Comparison of ENCODE assay signal across 8 mouse cellular contexts in genomic region chr8:84997649-84998295, GRCm38 (mm10). TPM values are rescaled to one million over a fixed set of nuclear protein-coding genes. Genes with fewer than 3 reads are reported as not detected.
DNase-seq lines count a peak whose midpoint lies in the region; ATAC-seq and TF ChIP-seq lines count a peak whose summit lies in the region.

No protein-coding gene starts in this region.

- H3K36me3 ChIP-seq in heart, embryonic 11.5 days (ENCODE audit: control insufficient read depth, insufficient read depth, low read length), result no peaks in the 10 kb centered on the region; the same call in 1 of the 2 replicates
- 0 out of 2 replicates have a peak, but pooled peaks cover 4% of the 10 kb centered on the region for H3K36me3 ChIP-seq in kidney, embryonic 16.5 days (ENCODE audit: insufficient read depth, low read length)
- no peaks in the 10 kb centered on the region for H3K36me3 ChIP-seq in liver, embryonic 13.5 days

- peaks cover 36% of the 10 kb centered on the region for H3K27me3 ChIP-seq in heart, embryonic 11.5 days (ENCODE audit: control insufficient read depth, insufficient read depth, low read length)
- no peaks in the 10 kb centered on the region for H3K27me3 ChIP-seq in kidney, embryonic 16.5 days (ENCODE audit: insufficient read depth, low read length)
- H3K27me3 ChIP-seq in liver, embryonic 13.5 days, result peaks cover 13% of the 10 kb centered on the region; the same call in 1 of the 2 replicates

- 4% methylated on average over 19 of the region's 19 CpGs for WGBS in heart, embryonic 11.5 days (ENCODE audit: insufficient replicate concordance)
- 8% methylated on average over 19 of the region's 19 CpGs for WGBS in kidney, embryonic 16.5 days
- 6% methylated on average over 19 of the region's 19 CpGs for WGBS in liver, embryonic 13.5 days (ENCODE audit: insufficient replicate concordance)

- TF ChIP-seq POLR2A in bone marrow macrophage, adult 2 months (IDR thresholded peaks at IDR 0.05; ENCODE audit: borderline replicate concordance, low read depth, low read length), result no peak
- no peak for TF ChIP-seq POLR2A in embryonic fibroblast, embryonic 13.5 days (IDR thresholded peaks at IDR 0.05; ENCODE audit: low read depth, low read length)

- peak overlapping the region; percentile 46 for H3K4me2 ChIP-seq in heart, embryonic 11.5 days
- H3K4me2 ChIP-seq in kidney, embryonic 16.5 days (replicated peaks; ENCODE audit: low read depth, low read length), result 0 out of 2 replicates have a peak overlapping the region, but pooled peaks have one; percentile 10
- H3K4me2 ChIP-seq in liver, embryonic 13.5 days, result peak overlapping the region; percentile 36

- TF ChIP-seq CTCF in bone marrow macrophage, adult 2 months (IDR thresholded peaks at IDR 0.05; ENCODE audit: low read depth, low read length), result peak; percentile 43; the same call in 1 of the 2 replicates
- TF ChIP-seq CTCF in embryonic fibroblast, embryonic 13.5 days (IDR thresholded peaks at IDR 0.05; ENCODE audit: borderline replicate concordance, insufficient read depth, low read length), result peak; percentile 99

- H3K4me1 ChIP-seq in bone marrow macrophage, adult 2 months (ENCODE audit: control insufficient read depth, insufficient read depth, low read length), result peaks cover 4% of the 10 kb centered on the region; the same call in 1 of the 2 replicates
- no peaks in the 10 kb centered on the region for H3K4me1 ChIP-seq in embryonic fibroblast, embryonic 13.5 days (ENCODE audit: control insufficient read depth, insufficient read depth, low read length)
- peaks cover 9% of the 10 kb centered on the region for H3K4me1 ChIP-seq in heart, embryonic 11.5 days (ENCODE audit: control insufficient read depth, insufficient read depth, low read length)
- H3K4me1 ChIP-seq in kidney, embryonic 16.5 days (ENCODE audit: insufficient read depth, low read length), result peaks cover 6% of the 10 kb centered on the region
- peaks cover 15% of the 10 kb centered on the region for H3K4me1 ChIP-seq in liver, embryonic 13.5 days (replicated peaks)

- H3K9me3 ChIP-seq in heart, embryonic 11.5 days (replicated peaks; ENCODE audit: control insufficient read depth, low read length), result no peaks in the 10 kb centered on the region
- no peaks in the 10 kb centered on the region for H3K9me3 ChIP-seq in kidney, embryonic 16.5 days (ENCODE audit: low read length)
- no peaks in the 10 kb centered on the region for H3K9me3 ChIP-seq in liver, embryonic 13.5 days (replicated peaks)

- ATAC-seq in heart, embryonic 11.5 days (replicated peaks; ENCODE audit: insufficient number of reproducible peaks, low FRiP score, low TSS enrichment), result 0 out of 2 replicates have a peak, but pooled peaks have one; percentile 23
- peak; percentile 76 for ATAC-seq in kidney, embryonic 16.5 days (ENCODE audit: low FRiP score, low TSS enrichment)
- ATAC-seq in liver, embryonic 13.5 days (ENCODE audit: low read depth), result peak; percentile 80

- peak overlapping the region; percentile 56; the same call in 1 of the 2 replicates for H3K9ac ChIP-seq in heart, embryonic 11.5 days (ENCODE audit: low read depth, low read length)
- 0 out of 2 replicates have a peak overlapping the region, but pooled peaks have one; percentile 13 for H3K9ac ChIP-seq in kidney, embryonic 16.5 days (replicated peaks; ENCODE audit: low read length)
- H3K9ac ChIP-seq in liver, embryonic 13.5 days, result peak overlapping the region; percentile 50

- H3K27ac ChIP-seq in bone marrow macrophage, adult 2 months (ENCODE audit: insufficient read depth, low read depth, low read length), result no peak overlapping the region
- H3K27ac ChIP-seq in embryonic fibroblast, embryonic 13.5 days (ENCODE audit: insufficient read depth, low read length), result no peak overlapping the region
- H3K27ac ChIP-seq in heart, embryonic 11.5 days (ENCODE audit: low read depth, low read length), result no peak overlapping the region
- no peak overlapping the region for H3K27ac ChIP-seq in kidney, embryonic 16.5 days (ENCODE audit: low read length)
- H3K27ac ChIP-seq in liver, embryonic 13.5 days, result no peak overlapping the region

- DNase-seq in CD4-positive helper T cell, adult 2 months (ENCODE audit: low read depth, low spot score), result peak; percentile 90
- DNase-seq in liver, embryonic 13.5 days, result peak; percentile 76
- peak; percentile 89 for DNase-seq in neural tube, embryonic 10.5 days (ENCODE audit: extremely low spot score, low spot score)
- DNase-seq in telencephalon, adult 2 months (ENCODE audit: low read depth, low spot score), result peak; percentile 84

- no peak overlapping the region for H3K4me3 ChIP-seq in bone marrow macrophage, adult 2 months (ENCODE audit: insufficient read depth, low read length)
- no peak overlapping the region for H3K4me3 ChIP-seq in embryonic fibroblast, embryonic 13.5 days (ENCODE audit: insufficient read depth, low read length)
- H3K4me3 ChIP-seq in heart, embryonic 11.5 days (ENCODE audit: low read depth, low read length), result no peak overlapping the region
- H3K4me3 ChIP-seq in kidney, embryonic 16.5 days (ENCODE audit: low read length), result no peak overlapping the region
- no peak overlapping the region for H3K4me3 ChIP-seq in liver, embryonic 13.5 days (replicated peaks)

RNA-seq across cellular contexts. Expression of gene Hook2, which starts 7.4 kb away (rescaled TPM):
- 14.5 and 17.4 TPM in 2 replicates for polyA plus RNA-seq in bone marrow macrophage, adult 2 months (2012; ENCODE audit: insufficient read depth, insufficient read length, missing spikeins)
- polyA plus RNA-seq in embryonic fibroblast, embryonic 13.5 days (2011; ENCODE audit: insufficient read length, low read depth, missing spikeins), result 7.9 and 8.1 TPM in 2 replicates
- polyA plus RNA-seq in heart, embryonic 11.5 days (2014; fragmentation: Nextera tagmentation; extraction: Ambion mirVana), result 6.7 and 7.1 TPM in 2 replicates
- polyA plus RNA-seq in kidney, embryonic 16.5 days (2015; fragmentation: Nextera tagmentation; extraction: Ambion mirVana), result 34.8 and 35.2 TPM in 2 replicates
- polyA plus RNA-seq in liver, embryonic 13.5 days (2015; fragmentation: Nextera tagmentation; extraction: Ambion mirVana), result 7.2 and 7.4 TPM in 2 replicates

RNA-seq across cellular contexts. Expression of gene Best2, which starts 16.6 kb away (rescaled TPM):
- polyA plus RNA-seq in bone marrow macrophage, adult 2 months (2012; ENCODE audit: insufficient read depth, insufficient read length, missing spikeins), result not detected in 2 replicates
- polyA plus RNA-seq in embryonic fibroblast, embryonic 13.5 days (2011; ENCODE audit: insufficient read length, low read depth, missing spikeins), result not detected in 2 replicates
- not detected in 2 replicates for polyA plus RNA-seq in heart, embryonic 11.5 days (2014; fragmentation: Nextera tagmentation; extraction: Ambion mirVana)
- polyA plus RNA-seq in kidney, embryonic 16.5 days (2015; fragmentation: Nextera tagmentation; extraction: Ambion mirVana), result not detected in 2 replicates
- not detected in 2 replicates for polyA plus RNA-seq in liver, embryonic 13.5 days (2015; fragmentation: Nextera tagmentation; extraction: Ambion mirVana)

RNA-seq across cellular contexts. Expression of gene Junb, which starts 19.3 kb away (rescaled TPM):
- 71.1 and 80.8 TPM in 2 replicates for polyA plus RNA-seq in bone marrow macrophage, adult 2 months (2012; ENCODE audit: insufficient read depth, insufficient read length, missing spikeins)
- polyA plus RNA-seq in embryonic fibroblast, embryonic 13.5 days (2011; ENCODE audit: insufficient read length, low read depth, missing spikeins), result 35.0 and 42.0 TPM in 2 replicates
- polyA plus RNA-seq in heart, embryonic 11.5 days (2014; fragmentation: Nextera tagmentation; extraction: Ambion mirVana), result 7.6 and 9.3 TPM in 2 replicates
- 8.3 and 11.7 TPM in 2 replicates for polyA plus RNA-seq in kidney, embryonic 16.5 days (2015; fragmentation: Nextera tagmentation; extraction: Ambion mirVana)
- polyA plus RNA-seq in liver, embryonic 13.5 days (2015; fragmentation: Nextera tagmentation; extraction: Ambion mirVana), result 12.2 and 15.3 TPM in 2 replicates

RNA-seq across cellular contexts. Expression of gene Asna1, which starts 27.3 kb away (rescaled TPM):
- 74.5 and 75.3 TPM in 2 replicates for polyA plus RNA-seq in bone marrow macrophage, adult 2 months (2012; ENCODE audit: insufficient read depth, insufficient read length, missing spikeins)
- polyA plus RNA-seq in embryonic fibroblast, embryonic 13.5 days (2011; ENCODE audit: insufficient read length, low read depth, missing spikeins), result 71.1 and 73.2 TPM in 2 replicates
- polyA plus RNA-seq in heart, embryonic 11.5 days (2014; fragmentation: Nextera tagmentation; extraction: Ambion mirVana), result 108 and 118 TPM in 2 replicates
- polyA plus RNA-seq in kidney, embryonic 16.5 days (2015; fragmentation: Nextera tagmentation; extraction: Ambion mirVana), result 150 and 154 TPM in 2 replicates
- polyA plus RNA-seq in liver, embryonic 13.5 days (2015; fragmentation: Nextera tagmentation; extraction: Ambion mirVana), result 80.1 and 81.5 TPM in 2 replicates

RNA-seq across cellular contexts. Expression of gene Rnaseh2a, which starts 28.2 kb away (rescaled TPM):
- 39.8 and 40.7 TPM in 2 replicates for polyA plus RNA-seq in bone marrow macrophage, adult 2 months (2012; ENCODE audit: insufficient read depth, insufficient read length, missing spikeins)
- 27.9 and 30.7 TPM in 2 replicates for polyA plus RNA-seq in embryonic fibroblast, embryonic 13.5 days (2011; ENCODE audit: insufficient read length, low read depth, missing spikeins)
- 95.9 and 106 TPM in 2 replicates for polyA plus RNA-seq in heart, embryonic 11.5 days (2014; fragmentation: Nextera tagmentation; extraction: Ambion mirVana)
- 137 and 138 TPM in 2 replicates for polyA plus RNA-seq in kidney, embryonic 16.5 days (2015; fragmentation: Nextera tagmentation; extraction: Ambion mirVana)
- 130 TPM in 2 replicates for polyA plus RNA-seq in liver, embryonic 13.5 days (2015; fragmentation: Nextera tagmentation; extraction: Ambion mirVana)

Comparison
In these comparisons a context has a peak if more than half of its experiments do, and no peak if none do; other contexts are left out.
1. ATAC-seq: peak in every context shown above with its lines; median percentile 80 in liver, embryonic 13.5 days; 76 in kidney, embryonic 16.5 days; 23 in heart, embryonic 11.5 days.